Mouse (Mus musculus) neural tube, embryonic 14.5 days (tissue): ENCODE results near the gene Xpnpep1. TPM values are rescaled to one million over a fixed set of nuclear protein-coding genes. Genes with fewer than 3 reads are reported as not detected.

ENCODE experiments used
- ATAC-seq: fragments of 200-750 bp; cut with Nextera tagmentation; 2 replicates; pipeline ENCODE4 v1.8.0; 2017; ENCODE audit warnings: low read depth, mild to moderate bottlenecking, moderate TSS enrichment, moderate library complexity
- H3K27ac ChIP-seq: fragments of 300-500 bp; sonication (generic); 2 replicates; pipeline ENCODE4 v1.5.1; 2014; ENCODE audit warnings: low read depth, mild to moderate bottlenecking, control low read depth, low read length, moderate library complexity, mixed read lengths
- H3K27me3 ChIP-seq: fragments of 300-500 bp; sonication (generic); 2 replicates; pipeline ENCODE4 v1.6.1; 2014; ENCODE audit warnings: low read length; ENCODE audit not compliant: control insufficient read depth, insufficient read depth
- H3K36me3 ChIP-seq: fragments of 300-500 bp; sonication (generic); 2 replicates; pipeline ENCODE4 v1.6.1; 2014; ENCODE audit warnings: low read length, mixed read lengths; ENCODE audit not compliant: control insufficient read depth, insufficient read depth
- H3K4me1 ChIP-seq: fragments of 300-500 bp; sonication (generic); 2 replicates; pipeline ENCODE4 v1.6.1; 2014; ENCODE audit warnings: low read length; ENCODE audit not compliant: control insufficient read depth, insufficient read depth
- H3K4me2 ChIP-seq: fragments of 300-500 bp; sonication (generic); 2 replicates; pipeline ENCODE4 v1.6.1; 2014; ENCODE audit warnings: mild to moderate bottlenecking, low read depth, low read length, control low read depth
- H3K4me3 ChIP-seq: fragments of 300-500 bp; sonication (generic); 2 replicates; pipeline ENCODE4 v1.5.1; 2014; ENCODE audit warnings: low read depth, low read length, control low read depth, mixed read lengths
- H3K9ac ChIP-seq: fragments of 300-500 bp; sonication (generic); replicated peaks from 2 replicates; pipeline ENCODE4 v1.6.1; 2014; ENCODE audit warnings: low read depth, mild to moderate bottlenecking, control low read depth, low read length, mixed read lengths
- H3K9me3 ChIP-seq: fragments of 300-500 bp; sonication (generic); 2 replicates; pipeline ENCODE4 v1.6.1; 2016; ENCODE audit warnings: low read length; ENCODE audit not compliant: control insufficient read depth
- WGBS: fragments of 180-500 bp; shearing (Covaris S2); extraction: QIAGEN DNeasy Blood & Tissue Kit; methylation state at CpG from one replicate; pipeline ENCODE4 v1.1.7; 2014; 5-methylcytosine and 5-hydroxymethylcytosine counted together
- polyA plus RNA-seq: library from polyadenylated mRNA; unstranded; fragments of >200 nt; fragmentation: Nextera tagmentation; extraction: Ambion mirVana; gene quantifications from 2 replicates; pipeline ENCODE4 v1.2.1, GENCODE M21; 2014

Gene Xpnpep1
- polyA plus RNA-seq, 1 experiment from 2014 or later, result 123 TPM

GRCm38 (mm10) chr19:53080026-53080425, 40.0 kb upstream of the Xpnpep1 start:
- Histone ChIP-seq H3K4me1 (no peaks in the 10 kb centered on the region), H3K27me3 (no peaks in the 10 kb centered on the region), H3K9ac (no peak overlapping the region), H3K36me3 (no peaks in the 10 kb centered on the region), H3K27ac (no peak overlapping the region), H3K4me2 (no peak overlapping the region), H3K9me3 (no peaks in the 10 kb centered on the region), H3K4me3 (no peak overlapping the region)
- no peak for ATAC-seq
- WGBS, result 92% methylated on average over 11 of the region's 11 CpGs

- no peaks in the 10 kb centered on the region for H3K27me3 ChIP-seq
- no peak overlapping the region for H3K4me3 ChIP-seq
- 78% methylated on average over 9 of the region's 9 CpGs for WGBS
- no peaks in the 10 kb centered on the region for H3K9me3 ChIP-seq
- no peaks in the 10 kb centered on the region for H3K4me1 ChIP-seq
- H3K9ac ChIP-seq, result no peak overlapping the region
- no peak overlapping the region for H3K4me2 ChIP-seq
- no peak overlapping the region for H3K27ac ChIP-seq
- no peak for ATAC-seq
- no peaks in the 10 kb centered on the region for H3K36me3 ChIP-seq
Observed at GRCm38 (mm10) chr19:53078271-53079085, 38.5 kb upstream of the Xpnpep1 start.

GRCm38 (mm10) chr19:53077278-53077677, 37.3 kb upstream of the Xpnpep1 start:
- H3K36me3 ChIP-seq, result no peaks in the 10 kb centered on the region
- H3K4me2 ChIP-seq, result no peak overlapping the region
- no peak overlapping the region for H3K4me3 ChIP-seq
- no peak overlapping the region for H3K27ac ChIP-seq
- ATAC-seq, result no peak
- no peak overlapping the region for H3K9ac ChIP-seq
- WGBS, result 89% methylated on average over 5 of the region's 5 CpGs
- no peaks in the 10 kb centered on the region for H3K27me3 ChIP-seq
- H3K9me3 ChIP-seq, result no peaks in the 10 kb centered on the region
- H3K4me1 ChIP-seq, result no peaks in the 10 kb centered on the region

- Histone ChIP-seq H3K9ac (no peak overlapping the region), H3K4me3 (no peak overlapping the region), H3K9me3 (no peaks in the 10 kb centered on the region), H3K27me3 (no peaks in the 10 kb centered on the region), H3K4me2 (no peak overlapping the region), H3K36me3 (no peaks in the 10 kb centered on the region), H3K27ac (no peak overlapping the region), H3K4me1 (no peaks in the 10 kb centered on the region)
- no peak for ATAC-seq
- 85% methylated on average over 18 of the region's 18 CpGs for WGBS
Observed at GRCm38 (mm10) chr19:53076238-53076981, 36.4 kb upstream of the Xpnpep1 start.

GRCm38 (mm10) chr19:53075896-53076237, 35.9 kb upstream of the Xpnpep1 start:
- no peak overlapping the region for H3K27ac ChIP-seq
- no peak overlapping the region for H3K9ac ChIP-seq
- no peaks in the 10 kb centered on the region for H3K4me1 ChIP-seq
- no peaks in the 10 kb centered on the region for H3K27me3 ChIP-seq
- H3K4me2 ChIP-seq, result no peak overlapping the region
- H3K9me3 ChIP-seq, result no peaks in the 10 kb centered on the region
- H3K36me3 ChIP-seq, result no peaks in the 10 kb centered on the region
- H3K4me3 ChIP-seq, result no peak overlapping the region
- WGBS, result 85% methylated on average over 11 of the region's 11 CpGs
- no peak for ATAC-seq

- H3K9ac ChIP-seq, result no peak overlapping the region
- no peak for ATAC-seq
- WGBS, result 92% methylated on average over 13 of the region's 13 CpGs
Observed at GRCm38 (mm10) chr19:53074899-53075722, 35.1 kb upstream of the Xpnpep1 start.

GRCm38 (mm10) chr19:53073521-53073920, 33.5 kb upstream of the Xpnpep1 start:
- no peak for ATAC-seq
- WGBS, result 94% methylated on average over 4 of the region's 4 CpGs
- Histone ChIP-seq H3K4me3 (no peak overlapping the region), H3K4me2 (no peak overlapping the region), H3K27ac (no peak overlapping the region), H3K27me3 (no peaks in the 10 kb centered on the region), H3K9me3 (no peaks in the 10 kb centered on the region), H3K9ac (no peak overlapping the region), H3K4me1 (no peaks in the 10 kb centered on the region), H3K36me3 (no peaks in the 10 kb centered on the region)

More at GRCm38 (mm10) chr19:53074899-53075722, 35.1 kb upstream of the Xpnpep1 start:
- H3K4me1 ChIP-seq, result no peaks in the 10 kb centered on the region
- H3K27ac ChIP-seq, result no peak overlapping the region
- no peaks in the 10 kb centered on the region for H3K36me3 ChIP-seq
- H3K4me3 ChIP-seq, result no peak overlapping the region
- H3K9me3 ChIP-seq, result no peaks in the 10 kb centered on the region
- H3K27me3 ChIP-seq, result no peaks in the 10 kb centered on the region
- H3K4me2 ChIP-seq, result no peak overlapping the region

GRCm38 (mm10) chr19:53072406-53072805, 32.4 kb upstream of the Xpnpep1 start:
- ATAC-seq, result no peak
- H3K4me3 ChIP-seq, result no peak overlapping the region
- no peak overlapping the region for H3K27ac ChIP-seq
- H3K9ac ChIP-seq, result no peak overlapping the region
- H3K36me3 ChIP-seq, result no peaks in the 10 kb centered on the region
- no peaks in the 10 kb centered on the region for H3K27me3 ChIP-seq
- no peak overlapping the region for H3K4me2 ChIP-seq
- no peaks in the 10 kb centered on the region for H3K4me1 ChIP-seq
- 91% methylated on average over 5 of the region's 5 CpGs for WGBS
- H3K9me3 ChIP-seq, result no peaks in the 10 kb centered on the region
